Mouse (Mus musculus) hindbrain, embryonic 16.5 days (tissue): Measurements from ENCODE around the gene B4galnt3. TPM values are rescaled to one million over a fixed set of nuclear protein-coding genes. Genes with fewer than 3 reads are reported as not detected.

Experiments
- ATAC-seq: fragments of 200-750 bp; cut with Nextera tagmentation; 2 replicates; pipeline ENCODE4 v1.8.0; 2017; ENCODE audit warnings: moderate TSS enrichment, moderate library complexity
- H3K27ac ChIP-seq: fragments of 300-500 bp; sonication (generic); 2 replicates; pipeline ENCODE4 v1.5.1; 2014; ENCODE audit warnings: low read depth, mild to moderate bottlenecking, control low read depth, low read length, moderate library complexity
- H3K27me3 ChIP-seq: fragments of 300-500 bp; sonication (generic); replicated peaks from 2 replicates; pipeline ENCODE4 v1.6.1; 2014; ENCODE audit warnings: low read length; ENCODE audit not compliant: control insufficient read depth, insufficient read depth
- H3K36me3 ChIP-seq: fragments of 300-500 bp; sonication (generic); 2 replicates; pipeline ENCODE4 v1.6.1; 2014; ENCODE audit warnings: mild to moderate bottlenecking, low read length, moderate library complexity, mixed read lengths; ENCODE audit not compliant: control insufficient read depth, insufficient read depth
- H3K4me1 ChIP-seq: fragments of 300-500 bp; sonication (generic); 2 replicates; pipeline ENCODE4 v1.6.1; 2014; ENCODE audit warnings: low read depth, low read length; ENCODE audit not compliant: control insufficient read depth, insufficient read depth
- H3K4me2 ChIP-seq: fragments of 300-500 bp; sonication (generic); 2 replicates; pipeline ENCODE4 v1.6.1; 2014; ENCODE audit warnings: mild to moderate bottlenecking, low read length, control low read depth, moderate library complexity
- H3K4me3 ChIP-seq: fragments of 300-500 bp; sonication (generic); 2 replicates; pipeline ENCODE4 v1.5.1; 2014; ENCODE audit warnings: mild to moderate bottlenecking, low read length, control low read depth, moderate library complexity
- H3K9ac ChIP-seq: fragments of 300-500 bp; sonication (generic); 2 replicates; pipeline ENCODE4 v1.6.1; 2014; ENCODE audit warnings: low read depth, mild to moderate bottlenecking, control low read depth, low read length, moderate library complexity
- H3K9me3 ChIP-seq: fragments of 300-500 bp; sonication (generic); 2 replicates; pipeline ENCODE4 v1.6.1; 2014; ENCODE audit warnings: mild to moderate bottlenecking, low read length, moderate library complexity; ENCODE audit not compliant: control insufficient read depth
- WGBS: fragments of 180-500 bp; shearing (Covaris S2); extraction: QIAGEN DNeasy Blood & Tissue Kit; methylation state at CpG from one replicate; pipeline ENCODE4 v1.1.7; 2014; 5-methylcytosine and 5-hydroxymethylcytosine counted together
- polyA plus RNA-seq: library from polyadenylated mRNA; unstranded; fragments of >200 nt; fragmentation: Nextera tagmentation; extraction: Ambion mirVana; gene quantifications from 2 replicates; pipeline ENCODE4 v1.2.1, GENCODE M21; 2015

The B4galnt3 gene
- polyA plus RNA-seq, 1 experiment from 2014 or later, result 0.20 TPM

DNA sequence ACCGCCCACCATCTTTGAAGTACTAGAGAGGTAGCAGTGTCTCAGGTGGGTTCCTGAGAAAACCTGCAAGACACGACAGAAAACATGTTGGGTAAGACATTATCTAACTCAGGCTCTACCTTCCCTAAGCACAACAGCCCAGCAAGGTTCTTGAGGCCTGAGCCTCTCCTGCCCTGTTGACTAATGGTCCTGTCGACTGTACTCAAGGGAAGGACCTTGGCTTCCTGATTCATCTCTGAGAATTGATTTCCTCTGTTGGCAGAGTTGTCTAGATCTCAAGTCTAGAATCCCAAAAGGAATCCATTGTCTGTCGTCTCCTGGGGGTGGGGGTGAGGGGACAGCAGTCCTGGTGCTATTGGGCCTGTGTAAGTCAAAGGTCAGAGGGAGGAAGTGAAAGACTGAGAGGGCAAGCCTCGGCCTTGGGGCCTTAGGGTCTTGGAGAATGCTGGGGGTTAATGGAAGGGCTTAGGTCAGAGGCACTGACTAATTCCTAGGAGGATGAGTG lies 37.9 kb downstream of the B4galnt3 start:
- no peaks in the 10 kb centered on the region for H3K4me1 ChIP-seq
- no peak overlapping the region for H3K4me2 ChIP-seq
- no peak overlapping the region for H3K27ac ChIP-seq
- no peaks in the 10 kb centered on the region for H3K27me3 ChIP-seq
- no peak for ATAC-seq
- 70% methylated on average over 5 of the region's 5 CpGs for WGBS
- H3K4me3 ChIP-seq, result no peak overlapping the region
- H3K36me3 ChIP-seq, result no peaks in the 10 kb centered on the region
- no peaks in the 10 kb centered on the region for H3K9me3 ChIP-seq
- no peak overlapping the region for H3K9ac ChIP-seq

DNA sequence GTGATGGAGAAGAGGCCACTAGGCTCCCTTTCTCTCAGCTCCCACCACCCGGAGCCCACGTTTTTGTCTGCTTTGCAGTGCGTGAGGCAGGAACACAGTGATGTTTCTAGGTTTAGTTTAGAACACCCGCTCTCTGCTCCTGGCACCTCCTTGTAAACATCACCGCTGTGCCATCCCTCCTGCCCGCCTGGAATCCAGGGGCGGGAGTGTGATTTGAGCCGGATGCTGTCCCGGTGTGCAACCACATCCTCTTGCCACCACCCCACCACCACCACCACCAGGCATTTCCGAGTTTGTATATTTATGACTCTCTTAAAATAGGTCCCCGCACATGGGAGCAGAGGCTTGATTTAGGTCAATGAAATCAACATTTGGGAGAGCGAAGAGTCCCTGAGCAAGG lies 38.7 kb downstream of the B4galnt3 start:
- no peaks in the 10 kb centered on the region for H3K36me3 ChIP-seq
- H3K4me3 ChIP-seq, result no peak overlapping the region
- no peak overlapping the region for H3K9ac ChIP-seq
- H3K27me3 ChIP-seq, result no peaks in the 10 kb centered on the region
- WGBS, result 83% methylated on average over 12 of the region's 12 CpGs
- H3K9me3 ChIP-seq, result no peaks in the 10 kb centered on the region
- no peak overlapping the region for H3K4me2 ChIP-seq
- H3K4me1 ChIP-seq, result no peaks in the 10 kb centered on the region
- no peak overlapping the region for H3K27ac ChIP-seq
- ATAC-seq, result no peak

DNA sequence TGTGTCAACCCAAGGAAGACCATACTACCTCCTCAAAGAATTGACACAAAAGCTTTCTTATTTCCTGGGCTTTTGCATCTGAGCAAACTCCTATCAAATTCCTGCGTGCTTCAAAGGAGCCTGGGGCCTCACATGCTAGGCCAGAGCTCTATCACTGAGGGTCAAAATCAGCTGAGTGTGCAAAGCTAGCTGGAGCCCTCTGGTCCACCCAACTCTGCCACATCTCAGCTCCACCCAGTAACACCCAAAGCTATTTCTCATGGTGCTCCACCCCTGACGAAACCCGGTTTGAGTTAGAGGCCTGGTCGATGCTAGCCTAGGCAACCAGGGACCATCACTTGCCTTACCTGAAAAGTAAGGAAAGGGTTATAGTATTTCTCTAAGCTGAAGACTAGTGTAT lies 39.2 kb downstream of the B4galnt3 start:
- Histone ChIP-seq H3K4me3 (no peak overlapping the region), H3K27me3 (no peaks in the 10 kb centered on the region), H3K4me1 (no peaks in the 10 kb centered on the region), H3K4me2 (no peak overlapping the region), H3K9ac (no peak overlapping the region), H3K9me3 (no peaks in the 10 kb centered on the region), H3K36me3 (no peaks in the 10 kb centered on the region), H3K27ac (no peak overlapping the region)
- ATAC-seq, result no peak
- WGBS, result 70% methylated on average over 4 of the region's 4 CpGs

- Histone ChIP-seq H3K4me3 (no peak overlapping the region), H3K36me3 (no peaks in the 10 kb centered on the region), H3K27ac (no peak overlapping the region), H3K27me3 (no peaks in the 10 kb centered on the region), H3K4me1 (no peaks in the 10 kb centered on the region), H3K4me2 (no peak overlapping the region), H3K9ac (no peak overlapping the region), H3K9me3 (no peaks in the 10 kb centered on the region)
- no peak for ATAC-seq
- 57% methylated on average over 4 of the region's 4 CpGs for whole genome bisulfite sequencing
Measured at GRCm38 (mm10) chr6:120254640-120255039, 39.7 kb downstream of the B4galnt3 start.

DNA sequence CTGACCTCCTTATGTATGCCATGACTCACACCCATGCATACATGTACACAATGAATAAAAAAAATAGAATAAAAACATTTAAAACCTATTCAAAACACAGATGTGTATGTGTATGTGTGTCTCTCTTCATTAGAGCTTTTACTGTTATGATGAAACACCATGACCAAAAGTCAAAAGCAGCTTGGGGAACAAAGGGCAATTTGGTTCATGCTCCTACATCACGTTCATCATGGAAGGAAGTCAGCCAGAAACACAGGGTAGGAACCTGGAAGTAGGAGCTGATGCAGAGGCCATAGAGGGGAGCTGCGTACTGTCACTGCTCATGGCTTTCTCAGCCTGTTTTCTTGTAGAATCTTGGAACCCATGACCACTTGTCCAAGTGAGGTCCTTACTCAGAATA lies 41.6 kb downstream of the B4galnt3 start:
- no peak for ATAC-seq
- no peak overlapping the region for H3K27ac ChIP-seq
- H3K9me3 ChIP-seq, result no peaks in the 10 kb centered on the region
- H3K36me3 ChIP-seq, result no peaks in the 10 kb centered on the region
- H3K4me3 ChIP-seq, result no peak overlapping the region
- H3K4me2 ChIP-seq, result no peak overlapping the region
- H3K9ac ChIP-seq, result no peak overlapping the region
- no peaks in the 10 kb centered on the region for H3K4me1 ChIP-seq
- no peaks in the 10 kb centered on the region for H3K27me3 ChIP-seq
- 92% methylated on average over 2 of the region's 2 CpGs for WGBS

DNA sequence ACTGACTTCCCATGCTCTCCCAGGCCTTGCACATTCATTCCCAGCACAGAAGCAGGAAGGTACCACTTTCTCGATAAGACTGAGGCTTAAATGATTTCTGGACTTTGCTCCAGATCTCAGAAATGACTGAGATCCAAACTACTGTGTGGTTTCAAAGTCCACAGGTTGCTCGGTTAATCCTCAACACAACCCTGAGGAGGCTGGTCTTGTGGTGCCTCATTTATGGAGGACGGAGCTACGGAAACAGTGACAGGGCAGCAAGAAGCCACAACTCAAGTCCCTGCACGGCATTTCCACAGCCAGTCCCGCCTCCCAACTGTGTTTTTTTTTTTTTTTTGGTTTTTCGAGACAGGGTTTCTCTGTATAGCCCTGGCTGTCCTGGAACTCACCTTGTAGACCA lies 43.3 kb downstream of the B4galnt3 start:
- no peak for ATAC-seq
- Histone ChIP-seq H3K27me3 (no peaks in the 10 kb centered on the region), H3K4me3 (no peak overlapping the region), H3K4me1 (no peaks in the 10 kb centered on the region), H3K9me3 (no peaks in the 10 kb centered on the region), H3K4me2 (no peak overlapping the region), H3K36me3 (no peaks in the 10 kb centered on the region), H3K27ac (no peak overlapping the region), H3K9ac (no peak overlapping the region)
- WGBS, result 91% methylated on average over 7 of the region's 7 CpGs

DNA sequence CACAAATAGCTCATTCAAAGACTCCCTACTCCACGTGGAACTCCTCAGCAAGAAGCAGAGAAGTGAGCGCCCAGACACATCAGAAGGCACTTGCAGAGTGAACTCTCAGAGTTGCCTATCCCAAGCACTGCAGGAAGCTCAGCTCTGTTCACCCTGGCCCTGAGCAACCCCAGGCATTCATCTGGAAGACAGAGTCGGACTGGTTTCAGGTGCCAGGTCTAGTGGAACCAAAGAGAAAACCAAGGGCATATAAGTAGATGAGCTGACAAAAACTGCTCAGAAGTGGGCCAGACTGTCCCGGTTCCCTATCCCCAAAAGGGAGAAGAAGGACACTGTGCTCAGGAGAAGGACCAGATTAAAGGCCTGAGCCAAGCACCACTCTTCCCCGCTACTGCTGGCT lies 44.5 kb downstream of the B4galnt3 start:
- no peak overlapping the region for H3K4me2 ChIP-seq
- H3K9ac ChIP-seq, result no peak overlapping the region
- H3K27me3 ChIP-seq, result no peaks in the 10 kb centered on the region
- no peak overlapping the region for H3K27ac ChIP-seq
- H3K9me3 ChIP-seq, result no peaks in the 10 kb centered on the region
- WGBS, result 86% methylated on average over 5 of the region's 5 CpGs
- ATAC-seq, result no peak
- no peaks in the 10 kb centered on the region for H3K36me3 ChIP-seq
- no peaks in the 10 kb centered on the region for H3K4me1 ChIP-seq
- H3K4me3 ChIP-seq, result no peak overlapping the region

DNA sequence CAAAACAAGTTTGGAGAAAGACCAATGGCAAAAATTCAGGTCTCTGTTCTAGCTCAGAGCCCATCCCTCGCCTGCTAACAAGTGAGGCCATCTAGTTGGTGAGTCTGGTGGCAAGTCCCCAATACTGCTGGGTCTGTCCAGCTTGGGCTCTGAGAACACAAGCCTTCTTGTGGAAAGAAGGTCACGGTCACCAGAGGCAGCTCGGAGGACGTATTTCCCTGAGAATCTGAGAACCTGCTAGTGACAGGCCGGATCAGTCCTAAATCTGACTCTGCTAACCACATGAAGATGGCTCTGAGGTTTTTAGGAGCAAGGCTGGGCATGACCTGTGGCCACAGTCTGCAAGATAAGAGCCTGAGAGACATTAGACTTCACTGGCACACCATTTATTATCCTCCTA lies 47.7 kb downstream of the B4galnt3 start:
- Histone ChIP-seq H3K4me2 (no peak overlapping the region), H3K4me1 (no peaks in the 10 kb centered on the region), H3K27me3 (no peaks in the 10 kb centered on the region), H3K27ac (no peak overlapping the region), H3K9me3 (no peaks in the 10 kb centered on the region), H3K9ac (no peak overlapping the region), H3K36me3 (no peaks in the 10 kb centered on the region), H3K4me3 (no peak overlapping the region)
- WGBS, result 85% methylated on average over 5 of the region's 5 CpGs
- ATAC-seq, result no peak

DNA sequence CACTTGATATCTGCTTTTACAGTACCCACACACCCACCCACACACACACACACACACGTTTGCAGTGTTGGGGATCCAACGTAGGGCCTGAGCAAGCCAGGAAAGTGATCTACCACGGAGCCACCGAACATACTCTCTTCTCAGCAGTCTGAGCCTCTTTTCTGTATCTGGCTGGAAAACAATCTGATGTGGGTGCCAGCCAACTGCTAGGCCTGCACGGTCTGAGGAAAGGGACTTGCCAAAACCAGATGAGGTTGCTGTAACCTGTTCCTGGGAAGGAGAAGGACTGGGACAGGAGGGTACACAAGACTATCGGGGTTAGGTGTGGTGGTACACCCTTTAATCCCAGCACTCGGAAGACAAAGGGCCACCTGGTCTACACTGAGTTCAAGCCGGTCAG lies 51.1 kb downstream of the B4galnt3 start:
- Histone ChIP-seq H3K4me2 (no peak overlapping the region), H3K27me3 (no peaks in the 10 kb centered on the region), H3K9me3 (no peaks in the 10 kb centered on the region), H3K4me1 (no peaks in the 10 kb centered on the region), H3K4me3 (no peak overlapping the region), H3K9ac (no peak overlapping the region), H3K27ac (no peak overlapping the region), H3K36me3 (no peaks in the 10 kb centered on the region)
- ATAC-seq, result no peak
- 73% methylated on average over 8 of the region's 8 CpGs for WGBS

GRCm38 (mm10) chr6:120242530-120242929 lies 51.8 kb downstream of the B4galnt3 start:
- Histone ChIP-seq H3K4me1 (no peaks in the 10 kb centered on the region), H3K36me3 (no peaks in the 10 kb centered on the region), H3K4me2 (no peak overlapping the region), H3K27ac (no peak overlapping the region), H3K27me3 (no peaks in the 10 kb centered on the region), H3K9ac (no peak overlapping the region), H3K9me3 (no peaks in the 10 kb centered on the region), H3K4me3 (no peak overlapping the region)
- 85% methylated on average over 8 of the region's 8 CpGs for whole genome bisulfite sequencing
- no peak for ATAC-seq
